In genomic region chr5:92085821-92086550, GRCm38 (mm10) we compare ENCODE assay signal across 12 mouse cellular contexts. TPM values are rescaled to one million over a fixed set of nuclear protein-coding genes. Genes with fewer than 3 reads are reported as not detected.
"Had no signal": no experiment of that assay in that cellular context is flagged by ENCODE, and none has a peak within 500 bp of the region (broad histone marks: within the 10 kb centered on the region; RNA-seq: fewer than 3 reads in every experiment).

No protein-coding gene starts in this region.

- H3K27ac ChIP-seq: liver, embryonic 12.5 days; lung, embryonic 15.5 days; midbrain, embryonic 10.5 days; neural tube, embryonic 13.5 days had no signal

- H3K9ac ChIP-seq: liver, embryonic 12.5 days; lung, embryonic 15.5 days; neural tube, embryonic 13.5 days had no signal

- H3K9me3 ChIP-seq: liver, embryonic 12.5 days; lung, embryonic 15.5 days; neural tube, embryonic 13.5 days had no signal

- H3K4me3 ChIP-seq: liver, embryonic 12.5 days; lung, embryonic 15.5 days; midbrain, embryonic 10.5 days; neural tube, embryonic 13.5 days had no signal

- DNase-seq: kidney, postnatal 14 days; left cerebral cortex, postnatal 4 days; lung, postnatal 36 days; retina, postnatal 1 day; right cerebral cortex, postnatal 4 days; thymus, postnatal 36 days had no signal

- ATAC-seq: liver, embryonic 12.5 days; midbrain, embryonic 16.5 days had no signal

- H3K36me3 ChIP-seq: liver, embryonic 12.5 days; lung, embryonic 15.5 days; midbrain, embryonic 10.5 days; neural tube, embryonic 13.5 days had no signal

- H3K27me3 ChIP-seq: liver, embryonic 12.5 days; lung, embryonic 15.5 days; neural tube, embryonic 13.5 days had no signal

- H3K4me2 ChIP-seq: liver, embryonic 12.5 days; lung, embryonic 15.5 days; neural tube, embryonic 13.5 days had no signal

RNA-seq across cellular contexts. Expression of gene Cdkl2, which starts 42.3 kb away (rescaled TPM):
- total RNA-seq: megakaryocyte progenitor cell, adult 5-6 weeks had no signal
